Mouse (Mus musculus) liver, embryonic 14.5 days (tissue): ENCODE measurements around the gene Srrd. TPM values are rescaled to one million over a fixed set of nuclear protein-coding genes. Genes with fewer than 3 reads are reported as not detected.
A peak's percentile ranks its signal among the peaks of the same experiment; 100 is the strongest.

Experiments
- ATAC-seq: fragments of 200-750 bp; cut with Nextera tagmentation; 2 replicates; pipeline ENCODE4 v1.8.0; 2017; ENCODE audit warnings: moderate number of reproducible peaks, mild to moderate bottlenecking, moderate library complexity; ENCODE audit not compliant: insufficient read depth
- DNase-seq, 3 experiments: peaks; one replicate each; pipeline ENCODE4 v3.0.0-alpha.2; 2012 to 2013; ENCODE audit warnings: low read depth in 3 of 3, low spot score in 3 of 3
- H3K27ac ChIP-seq: fragments of 300-500 bp; sonication (generic); 2 replicates; pipeline ENCODE4 v1.5.1; 2014; ENCODE audit warnings: moderate library complexity, mild to moderate bottlenecking, control low read depth, inconsistent platforms
- H3K27me3 ChIP-seq: fragments of 300-500 bp; sonication (generic); 2 replicates; pipeline ENCODE4 v1.6.1; 2014; ENCODE audit warnings: mild to moderate bottlenecking, low read length, moderate library complexity; ENCODE audit not compliant: control insufficient read depth, insufficient read depth
- H3K36me3 ChIP-seq: fragments of 300-500 bp; sonication (generic); replicated peaks from 2 replicates; pipeline ENCODE4 v1.6.1; 2014; ENCODE audit warnings: low read depth; ENCODE audit not compliant: control insufficient read depth, insufficient read depth
- H3K4me1 ChIP-seq, 2 experiments: fragments of 200-500 bp in 1 of 2; fragments of 300-500 bp in 1 of 2; sonication (generic) in 1 of 2; replicated peaks; 2 replicates each; pipeline ENCODE4 v1.6.1; 2012 to 2014; ENCODE audit warnings: antibody characterized with exemption in 1 of 2, inconsistent platforms in 1 of 2, low read length in 1 of 2; ENCODE audit not compliant: control insufficient read depth in 2 of 2, insufficient read depth in 2 of 2
- H3K4me2 ChIP-seq: fragments of 300-500 bp; sonication (generic); 2 replicates; pipeline ENCODE4 v1.6.1; 2014; ENCODE audit warnings: low read depth, mild to moderate bottlenecking, control low read depth, moderate library complexity
- H3K4me3 ChIP-seq, 2 experiments: fragments of 200-500 bp in 1 of 2; fragments of 300-500 bp in 1 of 2; sonication (generic) in 1 of 2; 2 replicates each; pipeline ENCODE4 v1.5.1; 2012 to 2014; ENCODE audit warnings: low read depth in 2 of 2, low read length in 2 of 2, mild to moderate bottlenecking in 2 of 2, control low read depth in 1 of 2, inconsistent platforms in 1 of 2, moderate library complexity in 1 of 2; ENCODE audit not compliant: insufficient read depth in 1 of 2
- H3K9ac ChIP-seq: fragments of 300-500 bp; sonication (generic); replicated peaks from 2 replicates; pipeline ENCODE4 v1.6.1; 2014; ENCODE audit warnings: mild to moderate bottlenecking, control low read depth, moderate library complexity
- H3K9me3 ChIP-seq: fragments of 300-500 bp; sonication (generic); 2 replicates; pipeline ENCODE4 v1.6.1; 2016; ENCODE audit warnings: low read length, mixed read lengths; ENCODE audit not compliant: control insufficient read depth
- CTCF ChIP-seq: IDR thresholded peaks from 2 replicates; pipeline ENCODE4 v1.5.1; 2016; ENCODE audit warnings: antibody characterized with exemption, low read depth, control low read depth
- EP300 ChIP-seq: IDR thresholded peaks from 2 replicates; pipeline ENCODE4 v1.6.1; 2016; ENCODE audit warnings: antibody characterized with exemption, low read depth
- WGBS: fragments of 180-500 bp; shearing (Covaris S2); extraction: QIAGEN DNeasy Blood & Tissue Kit; methylation state at CpG from one replicate; pipeline ENCODE4 v1.1.7; 2014; ENCODE audit not compliant: insufficient replicate concordance; 5-methylcytosine and 5-hydroxymethylcytosine counted together
- polyA plus RNA-seq, 2 experiments: library from polyadenylated mRNA; depleted of rRNA in 1 of 2; stranded (reverse) in 1 of 2; unstranded in 1 of 2; fragments of >200 nt; fragmentation: Nextera tagmentation in 1 of 2; extraction: Ambion mirVana in 1 of 2; gene quantifications; 2 replicates each; pipeline versions ENCODE4 v1.2.1 to v1.2.3; 2012 to 2014

The Srrd gene
- polyA plus RNA-seq, 2 experiments = 13.3 to 16.0 TPM

DNA sequence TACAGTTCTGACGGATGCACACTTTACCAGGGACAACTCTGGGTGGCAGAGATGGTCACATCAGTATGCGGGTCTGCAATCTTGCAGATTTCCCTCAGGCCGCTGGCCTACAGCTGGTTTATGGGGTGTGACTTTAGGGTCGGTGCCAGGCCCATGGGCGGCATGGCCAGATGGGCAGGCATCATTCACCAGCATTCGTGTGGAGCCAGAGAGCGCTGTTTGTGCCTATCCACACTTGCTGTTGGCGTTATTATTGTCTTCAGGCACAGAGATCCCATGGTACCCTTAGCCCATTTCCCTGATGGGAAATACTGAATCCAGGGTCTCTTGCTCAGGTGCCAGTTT, 52.3 kb downstream of the Srrd start:
- Histone ChIP-seq H3K9me3 (no peaks in the 10 kb centered on the region), H3K4me2 (no peak overlapping the region), H3K4me3 (no peak overlapping the region), H3K9ac (no peak overlapping the region), H3K27ac (no peak overlapping the region), H3K36me3 (no peaks in the 10 kb centered on the region), H3K27me3 (no peaks in the 10 kb centered on the region), H3K4me1 (peaks cover 12 to 47% of the 10 kb centered on the region in 2 experiments)
- 82% methylated on average over 8 of the region's 8 CpGs for WGBS
- TF ChIP-seq EP300 = no peak
- TF ChIP-seq CTCF = no peak
- DNase-seq = no peak
- ATAC-seq = no peak

DNA sequence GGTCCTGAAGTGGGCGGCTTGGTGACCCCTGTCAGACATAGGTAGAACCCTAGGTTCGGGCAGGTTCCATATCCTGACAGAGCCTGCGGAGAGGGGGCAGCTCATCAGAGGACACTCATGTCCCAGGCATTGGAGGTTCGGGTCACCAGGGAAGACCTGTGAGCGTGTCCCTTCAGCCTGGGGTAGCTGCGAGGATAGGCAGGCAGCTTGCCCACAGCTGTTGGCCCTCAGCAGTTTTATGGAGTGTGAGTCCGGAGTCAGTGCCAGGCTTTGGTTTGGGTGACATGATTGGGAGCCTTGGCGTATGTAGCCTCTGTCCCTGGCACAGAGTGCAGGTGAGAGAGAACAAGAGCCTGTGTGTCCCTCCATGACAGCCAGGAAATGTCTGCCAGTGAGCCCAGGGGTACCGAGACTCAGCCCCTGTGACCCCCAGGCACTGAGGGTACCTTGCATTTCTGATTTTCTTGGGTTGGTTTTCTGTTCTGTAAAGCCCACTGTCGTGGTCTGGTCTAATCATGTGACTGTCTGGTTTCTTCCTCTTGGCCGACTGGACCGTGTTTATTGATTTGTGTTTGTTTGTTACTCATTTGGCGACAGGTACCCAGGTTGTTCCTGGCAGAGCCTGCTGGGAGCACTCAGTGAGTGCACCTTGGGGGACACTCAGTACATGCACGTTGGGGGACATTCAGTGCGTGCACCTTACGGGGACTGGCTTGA, 52.9 kb downstream of the Srrd start:
- no peak overlapping the region for H3K4me3 ChIP-seq
- H3K36me3 ChIP-seq = no peaks in the 10 kb centered on the region
- ATAC-seq (no peak), DNase-seq (no peak)
- H3K4me2 ChIP-seq = no peak overlapping the region
- H3K9me3 ChIP-seq = no peaks in the 10 kb centered on the region
- H3K27ac ChIP-seq = no peak overlapping the region
- H3K9ac ChIP-seq = no peak overlapping the region
- TF ChIP-seq EP300 (no peak), CTCF (no peak)
- whole genome bisulfite sequencing = 69% methylated on average over 16 of the region's 16 CpGs
- peaks cover 8 to 44% of the 10 kb centered on the region in 2 experiments for H3K4me1 ChIP-seq
- no peaks in the 10 kb centered on the region for H3K27me3 ChIP-seq

DNA sequence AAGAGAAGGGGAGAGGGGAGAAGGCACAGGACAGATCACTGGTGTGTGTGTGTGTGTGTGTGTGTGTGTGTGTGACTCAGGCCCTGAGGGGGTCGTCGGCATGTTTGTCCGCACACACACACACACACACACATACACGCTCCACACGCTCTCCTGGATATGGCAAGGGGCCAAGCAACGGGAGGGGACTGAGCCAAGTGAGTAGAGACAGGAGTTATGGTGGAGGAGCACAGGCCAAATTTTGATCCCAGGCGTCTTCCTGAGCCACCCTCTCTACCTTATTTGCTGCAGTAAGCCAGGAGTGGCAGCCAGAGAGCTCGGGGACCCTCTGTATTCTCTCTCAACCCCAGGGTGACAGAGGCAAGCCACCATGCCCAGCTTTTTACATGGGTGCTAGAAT, 53.6 kb downstream of the Srrd start:
- TF ChIP-seq EP300 (no peak), CTCF (no peak)
- H3K4me3 ChIP-seq = no peak overlapping the region
- no peaks in the 10 kb centered on the region for H3K27me3 ChIP-seq
- H3K36me3 ChIP-seq = no peaks in the 10 kb centered on the region
- no peaks in the 10 kb centered on the region for H3K9me3 ChIP-seq
- WGBS = 75% methylated on average over 8 of the region's 8 CpGs
- H3K4me2 ChIP-seq = no peak overlapping the region
- no peak for DNase-seq
- peaks cover 5 to 39% of the 10 kb centered on the region in 2 experiments; a peak in 3 of 4 replicates for H3K4me1 ChIP-seq
- no peak for ATAC-seq
- no peak overlapping the region for H3K27ac ChIP-seq
- no peak overlapping the region for H3K9ac ChIP-seq

DNA sequence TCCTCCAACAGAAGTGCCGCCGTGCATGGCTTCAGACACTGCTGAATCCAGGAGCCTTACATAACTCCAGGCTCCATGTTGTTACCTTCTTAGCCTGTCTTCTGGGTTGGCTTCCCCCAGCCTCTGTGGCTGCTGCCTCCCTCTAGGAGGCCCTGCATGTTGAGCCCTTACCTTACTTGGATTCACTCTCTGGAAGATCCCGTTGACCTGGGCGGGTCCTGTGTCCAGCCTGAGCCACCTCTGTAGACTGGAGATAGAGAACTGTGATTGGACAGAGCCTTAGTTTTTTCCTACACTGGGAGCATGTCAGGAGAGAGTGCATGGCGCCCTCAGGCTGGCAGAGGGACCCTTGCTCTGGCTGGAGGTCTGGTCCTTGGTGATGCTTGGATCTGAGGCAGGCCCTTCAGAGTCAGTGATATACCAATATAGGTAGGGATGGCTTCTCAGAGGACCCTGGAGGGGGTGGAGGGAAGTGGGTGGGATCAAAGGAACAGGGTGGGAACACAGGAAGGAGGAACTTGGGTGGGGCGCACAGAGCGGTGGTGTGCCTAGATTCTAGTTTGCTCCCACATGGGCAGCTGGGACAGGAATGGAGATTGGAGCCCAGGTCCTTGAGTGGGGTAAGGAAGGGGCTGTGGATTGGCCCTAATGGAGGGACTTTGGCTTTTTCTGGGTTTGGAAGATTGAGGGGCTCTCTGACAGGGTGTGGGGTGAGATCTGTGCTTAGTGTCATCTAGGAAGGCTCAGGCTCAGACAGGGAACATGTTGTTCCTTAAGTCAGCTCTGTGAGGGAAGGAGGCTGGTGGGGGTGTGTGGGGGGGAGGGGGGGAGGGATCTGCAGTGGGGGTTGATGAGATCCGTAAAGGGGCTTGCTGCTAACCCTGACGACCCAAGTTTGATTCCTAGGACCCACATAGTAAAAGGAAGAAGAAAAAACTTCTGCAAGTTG, 54.4 kb downstream of the Srrd start:
- no peak overlapping the region for H3K27ac ChIP-seq
- 57% methylated on average over 9 of the region's 9 CpGs for WGBS
- no peaks in the 10 kb centered on the region for H3K27me3 ChIP-seq
- no peak overlapping the region for H3K4me2 ChIP-seq
- no peaks in the 10 kb centered on the region for H3K36me3 ChIP-seq
- TF ChIP-seq EP300 (no peak), CTCF (no peak)
- no peak overlapping the region for H3K9ac ChIP-seq
- H3K4me1 ChIP-seq = peaks cover 7 to 40% of the 10 kb centered on the region in 2 experiments; a peak in 3 of 4 replicates
- no peaks in the 10 kb centered on the region for H3K9me3 ChIP-seq
- no peak overlapping the region for H3K4me3 ChIP-seq
- DNase-seq (no peak), ATAC-seq (no peak)

DNA sequence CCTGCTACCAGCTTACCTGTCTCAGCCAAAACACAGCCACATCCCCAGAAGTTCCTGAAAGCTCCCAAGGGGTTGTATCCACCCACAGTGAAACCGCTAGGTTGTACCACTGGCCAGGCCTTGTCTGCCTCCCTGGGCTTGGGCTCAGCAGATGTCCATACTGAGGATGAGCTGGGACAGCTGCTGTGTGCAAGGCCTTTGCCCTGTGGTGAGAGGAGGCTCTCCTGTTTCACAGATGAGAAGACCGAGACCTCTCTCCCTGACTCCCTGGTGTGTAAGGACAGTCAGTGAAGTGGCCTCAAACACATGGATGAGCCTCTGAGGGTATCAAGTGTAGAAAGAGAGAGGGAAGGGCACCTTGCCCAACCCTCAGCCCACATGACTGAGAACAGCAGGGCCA, 55.2 kb downstream of the Srrd start:
- TF ChIP-seq CTCF (no peak), EP300 (no peak)
- no peak overlapping the region for H3K27ac ChIP-seq

More for the DNA sequence above, 55.2 kb downstream of the Srrd start:
- 0 out of 2 replicates have a peak overlapping the region, but pooled peaks have one; percentile 18 for H3K9ac ChIP-seq
- H3K4me3 ChIP-seq = no peak overlapping the region
- ATAC-seq (no peak; the same call in 1 of the 2 replicates), DNase-seq (no peak)
- WGBS = 73% methylated on average over 2 of the region's 2 CpGs
- no peaks in the 10 kb centered on the region for H3K27me3 ChIP-seq
- H3K9me3 ChIP-seq = no peaks in the 10 kb centered on the region
- peaks cover 7 to 46% of the 10 kb centered on the region in 2 experiments; a peak in 3 of 4 replicates for H3K4me1 ChIP-seq
- H3K36me3 ChIP-seq = no peaks in the 10 kb centered on the region
- H3K4me2 ChIP-seq = no peak overlapping the region

Other genes starting within 250 kb of the Srrd start
- 0.39 and 0.63 TPM in 2 replicates for gene Cryba4, start 90.5 kb downstream of the Srrd start, polyA plus RNA-seq (2012; rRNA removed)
- gene Cryba4, start 90.5 kb downstream of the Srrd start, polyA plus RNA-seq (2014; fragmentation: Nextera tagmentation; extraction: Ambion mirVana) = 0.59 and 0.95 TPM in 2 replicates
- not detected in 2 replicates for gene Crybb1, start 87.2 kb downstream of the Srrd start, polyA plus RNA-seq (2012; rRNA removed)
- 0.24 TPM in 1 of 2 replicates, not detected in the other for gene Crybb1, start 87.2 kb downstream of the Srrd start, polyA plus RNA-seq (2014; fragmentation: Nextera tagmentation; extraction: Ambion mirVana)
- gene Tpst2, start 66.3 kb downstream of the Srrd start, polyA plus RNA-seq (2012; rRNA removed) = 16.2 and 17.2 TPM in 2 replicates
- gene Tpst2, start 66.3 kb downstream of the Srrd start, polyA plus RNA-seq (2014; fragmentation: Nextera tagmentation; extraction: Ambion mirVana) = 30.7 and 30.9 TPM in 2 replicates
- 10.7 and 11.6 TPM in 2 replicates for gene Tfip11, start 16.7 kb downstream of the Srrd start, polyA plus RNA-seq (2012; rRNA removed)
- 8.0 and 9.2 TPM in 2 replicates for gene Tfip11, start 16.7 kb downstream of the Srrd start, polyA plus RNA-seq (2014; fragmentation: Nextera tagmentation; extraction: Ambion mirVana)
- 10.1 and 10.6 TPM in 2 replicates for gene Hps4, start within 50 bp of the Srrd start, polyA plus RNA-seq (2012; rRNA removed)
- gene Hps4, start within 50 bp of the Srrd start, polyA plus RNA-seq (2014; fragmentation: Nextera tagmentation; extraction: Ambion mirVana) = 7.5 and 9.0 TPM in 2 replicates
- gene Gm6583, start 13.0 kb upstream of the Srrd start, polyA plus RNA-seq (2012; rRNA removed) = 0.03 and 0.09 TPM in 2 replicates
- 0.08 TPM in 1 of 2 replicates, not detected in the other for gene Gm6583, start 13.0 kb upstream of the Srrd start, polyA plus RNA-seq (2014; fragmentation: Nextera tagmentation; extraction: Ambion mirVana)
- 0.10 and 0.26 TPM in 2 replicates for gene Asphd2, start 51.8 kb upstream of the Srrd start, polyA plus RNA-seq (2012; rRNA removed)
- gene Asphd2, start 51.8 kb upstream of the Srrd start, polyA plus RNA-seq (2014; fragmentation: Nextera tagmentation; extraction: Ambion mirVana) = 0.20 TPM in 1 of 2 replicates, not detected in the other
- not detected in 2 replicates for gene Gm6588, start 106.4 kb upstream of the Srrd start, polyA plus RNA-seq (2012; rRNA removed)
- gene Gm6588, start 106.4 kb upstream of the Srrd start, polyA plus RNA-seq (2014; fragmentation: Nextera tagmentation; extraction: Ambion mirVana) = not detected in 2 replicates
- 0.03 and 0.09 TPM in 2 replicates for gene Sez6l, start 234.1 kb upstream of the Srrd start, polyA plus RNA-seq (2012; rRNA removed)
- not detected in 2 replicates for gene Sez6l, start 234.1 kb upstream of the Srrd start, polyA plus RNA-seq (2014; fragmentation: Nextera tagmentation; extraction: Ambion mirVana)